In genomic region chr8:46995931-46996664, GRCm38 (mm10) we compare ENCODE assay signal across 14 mouse cellular contexts.
"Had no signal": no experiment of that assay in that cellular context is flagged by ENCODE, and none has a peak within 500 bp of the region (broad histone marks: within the 10 kb centered on the region; RNA-seq: fewer than 3 reads in every experiment).

No protein-coding gene starts in this region.

- H3K27ac ChIP-seq: kidney, postnatal 0 days; limb, embryonic 15.5 days; liver, embryonic 12.5 days; lung, embryonic 15.5 days; midbrain, embryonic 13.5 days; neural tube, embryonic 15.5 days; stomach, embryonic 15.5 days had no signal

- H3K4me3 ChIP-seq: limb, embryonic 15.5 days; liver, embryonic 12.5 days; lung, embryonic 15.5 days; midbrain, embryonic 13.5 days; neural tube, embryonic 15.5 days; stomach, embryonic 15.5 days had no signal

- H3K27me3 ChIP-seq: limb, embryonic 15.5 days; liver, embryonic 12.5 days; lung, embryonic 15.5 days; midbrain, embryonic 13.5 days; neural tube, embryonic 15.5 days; stomach, embryonic 15.5 days had no signal

- H3K36me3 ChIP-seq: limb, embryonic 15.5 days; liver, embryonic 12.5 days; lung, embryonic 15.5 days; midbrain, embryonic 13.5 days; neural tube, embryonic 15.5 days; stomach, embryonic 15.5 days had no signal

- H3K9me3 ChIP-seq: limb, embryonic 15.5 days; liver, embryonic 12.5 days; lung, embryonic 15.5 days; midbrain, embryonic 13.5 days; neural tube, embryonic 15.5 days; stomach, embryonic 15.5 days had no signal

- DNase-seq: kidney, adult 9 months; kidney, postnatal 36 days; layer of hippocampus, adult 9-11 months; lung, postnatal 14 days; right cerebral cortex, postnatal 4 days; thymus, adult 2 months; thymus, postnatal 4 days had no signal

- H3K4me1 ChIP-seq: liver, embryonic 12.5 days; midbrain, embryonic 13.5 days; neural tube, embryonic 15.5 days; stomach, embryonic 15.5 days had no signal
